Mouse (Mus musculus) erythroblast, embryonic 14.5 days (primary cell): ENCODE measurements around the gene Rtl9.

ENCODE experiments used
- GATA1 ChIP-seq: IDR thresholded peaks from 2 replicates; pipeline ENCODE4 v1.6.1; 2012; ENCODE audit warnings: low read length, inconsistent platforms, mixed read lengths
- TAL1 ChIP-seq: IDR thresholded peaks from 3 replicates; pipeline ENCODE4 v1.6.1; 2012; ENCODE audit warnings: low read length, inconsistent platforms, mixed read lengths

GRCm38 (mm10) chrX:143067115-143067514, 32.3 kb upstream of the Rtl9 start:
- TF ChIP-seq TAL1 (no peak), GATA1 (no peak)
